Mouse (Mus musculus) bone marrow, adult 2 months (tissue): ENCODE results near the gene Cdkn1a. TPM values are rescaled to one million over a fixed set of nuclear protein-coding genes. Genes with fewer than 3 reads are reported as not detected.

Source experiments
- H3K27ac ChIP-seq: fragments of 200-500 bp; 2 replicates; pipeline ENCODE4 v1.5.1; 2012; ENCODE audit warnings: low read depth, mild to moderate bottlenecking, control low read depth, inconsistent platforms, low read length; ENCODE audit not compliant: control insufficient read depth, poor library complexity, insufficient read depth
- H3K4me1 ChIP-seq: fragments of 200-500 bp; 2 replicates; pipeline ENCODE4 v1.6.1; 2011; ENCODE audit warnings: low read length; ENCODE audit not compliant: control insufficient read depth, insufficient read depth
- H3K4me3 ChIP-seq: fragments of 200-500 bp; replicated peaks from 2 replicates; pipeline ENCODE3; 2011; ENCODE audit warnings: mild to moderate bottlenecking, low read depth, low read length, control low read depth; ENCODE audit not compliant: control insufficient read depth
- CTCF ChIP-seq: fragments of 200-500 bp; IDR thresholded peaks from 2 replicates; pipeline ENCODE4 v1.5.1; 2011; ENCODE audit warnings: low read length, control low read depth; ENCODE audit not compliant: control insufficient read depth, insufficient read depth
- POLR2A ChIP-seq: fragments of 200-500 bp; IDR thresholded peaks from 2 replicates; pipeline ENCODE4 v1.6.1; 2011; ENCODE audit warnings: low read depth, mild to moderate bottlenecking, control low read depth, low read length, borderline replicate concordance; ENCODE audit not compliant: control insufficient read depth
- WGBS: fragments of 180-500 bp; shearing (Covaris S2); methylation state at CpG from one replicate; pipeline ENCODE4 v1.1.7; 2018; 5-methylcytosine and 5-hydroxymethylcytosine counted together
- polyA plus RNA-seq: library from polyadenylated mRNA; stranded (reverse); fragments of >200 nt; gene quantifications from 2 replicates; pipeline ENCODE4 v1.2.4, GENCODE M21; 2011; ENCODE audit warnings: low replicate concordance; ENCODE audit not compliant: missing spikeins, insufficient read depth, insufficient read length

Cdkn1a gene
- polyA plus RNA-seq, 1 experiment, result 27.7 TPM

GRCm38 (mm10) chr17:29072701-29073307 lies 18.0 kb upstream of the Cdkn1a start:
- TF ChIP-seq POLR2A (no peak), CTCF (no peak)
- WGBS, result 55% methylated on average over 11 of the region's 11 CpGs

GRCm38 (mm10) chr17:29073313-29073712 lies 17.5 kb upstream of the Cdkn1a start:
- TF ChIP-seq POLR2A, result no peak
- no peak for TF ChIP-seq CTCF
- WGBS, result 57% methylated on average over 5 of the region's 5 CpGs
- no peak overlapping the region for H3K4me3 ChIP-seq
- no peak overlapping the region for H3K27ac ChIP-seq
- H3K4me1 ChIP-seq, result peaks cover 3% of the 10 kb centered on the region

More at GRCm38 (mm10) chr17:29072701-29073307, 18.0 kb upstream of the Cdkn1a start:
- Histone ChIP-seq H3K4me1 (peaks cover 3% of the 10 kb centered on the region), H3K4me3 (no peak overlapping the region), H3K27ac (no peak overlapping the region)

- Histone ChIP-seq H3K4me3 (no peak overlapping the region), H3K4me1 (peaks cover 3% of the 10 kb centered on the region), H3K27ac (no peak overlapping the region)
- 83% methylated on average over 13 of the region's 13 CpGs for WGBS
- TF ChIP-seq CTCF (no peak), POLR2A (no peak)
Measured at GRCm38 (mm10) chr17:29074085-29074484, 16.7 kb upstream of the Cdkn1a start.

- H3K4me1 ChIP-seq, result peaks cover 6% of the 10 kb centered on the region
- H3K27ac ChIP-seq, result no peak overlapping the region
- TF ChIP-seq CTCF (no peak), POLR2A (no peak)
- H3K4me3 ChIP-seq, result no peak overlapping the region
- WGBS, result 13% methylated on average over 8 of the region's 8 CpGs
Measured at GRCm38 (mm10) chr17:29076235-29076634, 14.5 kb upstream of the Cdkn1a start.

GRCm38 (mm10) chr17:29077786-29078509 lies 12.8 kb upstream of the Cdkn1a start:
- H3K4me1 ChIP-seq, result peaks cover 5% of the 10 kb centered on the region
- peak overlapping the region; percentile 44 for H3K4me3 ChIP-seq
- TF ChIP-seq CTCF (no peak), POLR2A (no peak)
- WGBS, result 7% methylated on average over 14 of the region's 14 CpGs
- H3K27ac ChIP-seq, result no peak overlapping the region

- peaks cover 5% of the 10 kb centered on the region for H3K4me1 ChIP-seq
- H3K27ac ChIP-seq, result 0 out of 2 replicates have a peak overlapping the region, but pooled peaks have one; percentile 17
- TF ChIP-seq CTCF (no peak), POLR2A (peak; percentile 6; the same call in 1 of the 2 replicates)
- WGBS, result 2% methylated on average over 25 of the region's 25 CpGs
- H3K4me3 ChIP-seq, result peak overlapping the region; percentile 46
Measured at GRCm38 (mm10) chr17:29078519-29079383, 12.0 kb upstream of the Cdkn1a start.

- TF ChIP-seq CTCF (no peak), POLR2A (no peak)
- Histone ChIP-seq H3K27ac (no peak overlapping the region), H3K4me1 (peaks cover 5% of the 10 kb centered on the region), H3K4me3 (no peak overlapping the region)
- 27% methylated on average over 23 of the region's 23 CpGs for WGBS
Measured at GRCm38 (mm10) chr17:29080758-29081617, 9.8 kb upstream of the Cdkn1a start.
